Mouse (Mus musculus): ENCODE results near the gene Gm20931.
"Not testable (repeated sequence)": the region's sequence is repeated elsewhere in the genome, so short reads cannot be mapped to it uniquely, and the experiment has no call there.

- not testable (repeated sequence) for TF ChIP-seq CTCF (IDR thresholded peaks at IDR 0.05; ENCODE audit: control insufficient read depth, insufficient read depth, low read length); POLR2A (IDR thresholded peaks at IDR 0.05; ENCODE audit: borderline replicate concordance, control insufficient read depth, low read depth, low read length)
These were observed at the start of gene Gm20931 for GRCm38 (mm10) chrY:55213420-55213819.

All from bone marrow, adult 2 months (tissue).